Mouse (Mus musculus) right cerebral cortex, postnatal 4 days (tissue): Measurements from ENCODE around the gene Erf.
"Not testable (repeated sequence)": the region's sequence is repeated elsewhere in the genome, so short reads cannot be mapped to it uniquely, and the experiment has no call there.

Source experiments
- DNase-seq: peaks from one replicate; pipeline ENCODE4 v3.0.0-alpha.2; 2022

The Erf gene

GRCm38 (mm10) chr7:25266180-25266962 lies 15.8 kb upstream of the Erf start:
- DNase-seq, result no peak

- not testable (repeated sequence) for DNase-seq
Observed at GRCm38 (mm10) chr7:25265743-25266142, 15.2 kb upstream of the Erf start.

- DNase-seq, result no peak
Observed at GRCm38 (mm10) chr7:25263968-25264870, 13.7 kb upstream of the Erf start.

GRCm38 (mm10) chr7:25261896-25262295 lies 11.3 kb upstream of the Erf start:
- no peak for DNase-seq

- DNase-seq, result no peak
Observed at GRCm38 (mm10) chr7:25251822-25252221, 1.3 kb upstream of the Erf start.

GRCm38 (mm10) chr7:25251071-25251791 lies 670 bp upstream of the Erf start:
- peak; percentile 69 for DNase-seq

GRCm38 (mm10) chr7:25249314-25250140 lies 1.0 kb downstream of the Erf start:
- peak; percentile 74 for DNase-seq

- DNase-seq, result no peak
Observed at GRCm38 (mm10) chr7:25248846-25249313, 1.7 kb downstream of the Erf start.

GRCm38 (mm10) chr7:25248018-25248647 lies 2.4 kb downstream of the Erf start:
- peak; percentile 66 for DNase-seq

- DNase-seq, result no peak
Observed at GRCm38 (mm10) chr7:25247498-25247897, 3.1 kb downstream of the Erf start.

- DNase-seq, result no peak
Observed at GRCm38 (mm10) chr7:25246759-25247137, 3.8 kb downstream of the Erf start.

GRCm38 (mm10) chr7:25246079-25246758 lies 4.3 kb downstream of the Erf start:
- peak; percentile 78 for DNase-seq

GRCm38 (mm10) chr7:25244562-25245369 lies 5.8 kb downstream of the Erf start:
- no peak for DNase-seq

- no peak for DNase-seq
Observed at GRCm38 (mm10) chr7:25243361-25243760, 7.2 kb downstream of the Erf start.

GRCm38 (mm10) chr7:25241062-25241461 lies 9.5 kb downstream of the Erf start:
- peak; percentile 65 for DNase-seq

GRCm38 (mm10) chr7:25240631-25241030 lies 9.9 kb downstream of the Erf start:
- no peak for DNase-seq

GRCm38 (mm10) chr7:25238829-25239623 lies 11.5 kb downstream of the Erf start:
- DNase-seq, result peak; percentile 72

- peak; percentile 81 for DNase-seq
Observed at GRCm38 (mm10) chr7:25238015-25238706, 12.4 kb downstream of the Erf start.
